Mouse (Mus musculus) mesoderm, embryonic 11.5 days (tissue): Measurements from ENCODE around the gene Keg1.
"Not testable (repeated sequence)": the region's sequence is repeated elsewhere in the genome, so short reads cannot be mapped to it uniquely, and the experiment has no call there.

Source experiments
- DNase-seq: peaks from one replicate; pipeline ENCODE4 v3.0.0-alpha.2; 2012; ENCODE audit warnings: low read depth, low spot score

Keg1 gene

GRCm38 (mm10) chr19:12695590-12695989, at the start of gene Keg1:
Keg1 (plus strand) TSS chr19:12695786.
- DNase-seq = no peak

GRCm38 (mm10) chr19:12649511-12649910, 46.1 kb upstream of the Keg1 start:
- DNase-seq = no peak

GRCm38 (mm10) chr19:12666156-12666555, 29.4 kb upstream of the Keg1 start:
- DNase-seq = no peak

GRCm38 (mm10) chr19:12668601-12669000, 27.0 kb upstream of the Keg1 start:
- not testable (repeated sequence) for DNase-seq

GRCm38 (mm10) chr19:12670139-12670538, 25.4 kb upstream of the Keg1 start, which contains the start of gene Olfr1442:
Olfr1442 (plus strand) TSS chr19:12670439.
- DNase-seq = no peak

GRCm38 (mm10) chr19:12671051-12671450, 24.5 kb upstream of the Keg1 start:
- DNase-seq = no peak

- DNase-seq = no peak
Measured at GRCm38 (mm10) chr19:12677812-12678211, 17.8 kb upstream of the Keg1 start, which contains the start of gene Olfr1443. Olfr1443 (plus strand) TSS chr19:12678112.

DNA sequence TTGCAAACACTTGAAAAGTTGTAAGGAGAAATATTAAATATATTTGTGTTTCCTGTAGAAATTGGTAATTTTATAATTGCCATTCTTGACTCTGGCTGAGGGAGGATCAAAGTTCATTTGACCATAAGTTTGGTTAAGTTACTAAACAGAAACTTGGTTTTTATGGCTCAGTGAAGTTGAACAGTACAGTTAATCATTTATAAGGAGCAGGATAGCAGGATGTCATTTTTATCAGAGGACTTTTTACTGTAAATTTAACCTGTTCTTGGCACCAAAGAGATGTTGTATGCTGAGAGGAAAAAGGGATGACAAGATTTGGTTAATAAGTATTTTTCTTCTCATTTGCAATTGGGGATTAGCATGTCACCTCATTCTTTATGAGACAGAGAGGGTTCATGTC, 10.9 kb upstream of the Keg1 start:
- DNase-seq = no peak

DNA sequence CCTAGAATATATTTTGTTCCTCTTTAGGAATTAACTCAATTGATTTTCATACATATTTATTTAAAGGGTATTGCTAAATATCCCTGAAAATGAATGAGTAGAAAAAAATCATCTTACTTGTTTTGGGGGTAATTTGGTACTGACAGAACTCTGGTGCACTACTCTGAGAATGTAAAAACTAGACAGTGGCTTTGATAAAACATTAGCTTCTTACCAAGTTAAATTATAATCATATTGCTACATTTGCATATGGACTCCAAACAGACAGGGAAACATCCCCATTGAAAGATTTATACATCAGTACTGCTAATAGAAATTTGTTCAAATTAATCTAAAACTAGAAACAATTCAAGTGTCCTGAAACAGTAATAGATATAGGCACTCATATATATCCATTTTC, 10.4 kb upstream of the Keg1 start:
- no peak for DNase-seq

DNA sequence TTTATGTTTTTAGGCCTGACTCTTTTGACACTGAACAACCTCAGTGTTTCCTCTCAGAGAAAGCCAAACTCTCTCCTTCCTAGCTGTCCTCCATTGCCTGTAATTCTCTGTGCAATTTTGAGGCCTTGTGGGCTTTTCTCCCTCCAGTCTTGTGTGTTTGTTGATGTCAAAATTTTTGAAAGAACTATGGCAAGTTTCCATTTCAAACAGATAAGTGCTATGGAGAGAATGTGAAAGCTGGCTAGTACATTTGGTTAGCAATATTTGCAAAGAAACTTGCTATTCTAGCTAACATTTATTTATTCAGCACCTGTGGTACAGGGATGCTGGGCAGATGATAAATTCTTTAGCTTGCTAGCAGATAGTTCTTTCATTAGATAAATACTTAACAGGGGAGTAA, 635 bp downstream of the Keg1 start:
- DNase-seq = no peak

GRCm38 (mm10) chr19:12708458-12708857, 12.9 kb downstream of the Keg1 start:
- DNase-seq = no peak

GRCm38 (mm10) chr19:12708986-12709385, 13.4 kb downstream of the Keg1 start:
- no peak for DNase-seq

- DNase-seq = no peak
Measured at GRCm38 (mm10) chr19:12719189-12719588, 23.6 kb downstream of the Keg1 start.

GRCm38 (mm10) chr19:12720463-12720862, 24.9 kb downstream of the Keg1 start:
- DNase-seq = no peak

DNA sequence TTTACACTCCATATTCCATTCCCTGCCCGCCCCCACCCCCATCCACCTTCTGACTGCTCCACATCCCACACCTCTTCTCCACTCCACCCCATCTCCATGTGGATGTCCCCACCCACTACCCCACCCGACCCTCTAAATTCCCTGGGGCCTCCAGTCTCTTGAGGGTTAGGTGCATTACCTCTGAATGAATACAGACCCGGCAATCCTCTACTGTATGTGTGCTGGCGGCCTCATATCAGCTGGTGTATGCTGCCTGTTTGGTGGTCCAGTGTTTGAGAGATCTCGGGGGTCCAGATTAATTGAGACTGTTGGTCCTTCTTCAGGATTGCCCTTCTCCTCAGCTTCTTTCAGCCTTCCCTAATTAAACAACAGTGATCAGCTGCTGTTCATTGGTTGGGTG, 25.3 kb downstream of the Keg1 start:
- DNase-seq = not testable (repeated sequence)

GRCm38 (mm10) chr19:12721596-12721995, 26.0 kb downstream of the Keg1 start:
- not testable (repeated sequence) for DNase-seq

- no peak for DNase-seq
Measured at GRCm38 (mm10) chr19:12722308-12722707, 26.7 kb downstream of the Keg1 start.

DNA sequence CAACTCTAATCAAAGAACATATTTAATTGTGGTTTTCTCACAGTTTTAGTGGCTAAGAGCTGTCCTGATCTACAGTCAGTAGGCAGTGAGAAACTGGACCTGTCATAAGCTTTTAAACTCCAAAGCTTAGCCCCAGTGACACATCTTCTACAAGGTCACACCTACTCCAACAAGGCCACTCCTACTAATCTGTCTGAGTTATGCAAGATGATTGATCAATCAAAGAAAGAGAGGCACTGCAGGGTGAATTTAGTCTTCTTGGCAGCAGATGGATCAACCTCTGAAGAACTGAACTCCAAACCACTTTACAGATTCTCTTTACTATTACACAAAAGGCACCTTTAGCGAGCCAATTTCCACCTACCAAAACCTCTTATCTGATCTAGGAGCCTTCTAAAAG, 30.3 kb downstream of the Keg1 start:
- no peak for DNase-seq

GRCm38 (mm10) chr19:12731036-12731435, 35.5 kb downstream of the Keg1 start:
- DNase-seq = no peak

DNA sequence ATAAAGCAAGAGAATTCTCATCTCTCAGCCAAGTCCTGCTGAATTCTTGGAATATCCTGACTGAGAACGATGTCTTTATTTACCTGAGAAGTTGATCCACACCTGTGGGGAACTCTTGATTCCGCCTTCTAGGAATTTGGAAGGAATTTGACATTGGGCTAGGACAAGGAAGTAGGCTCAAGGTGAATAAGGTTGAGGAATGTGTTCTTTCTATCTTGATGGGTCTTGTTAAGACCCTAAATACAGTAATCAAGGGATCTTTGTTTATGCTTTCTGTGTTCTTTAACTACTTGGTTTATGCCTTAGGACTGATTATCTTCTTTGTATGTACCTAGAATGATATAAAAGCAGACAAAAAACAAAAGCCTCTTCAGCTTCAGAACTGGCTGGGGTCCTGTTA, 36.4 kb downstream of the Keg1 start:
- DNase-seq = no peak

DNA sequence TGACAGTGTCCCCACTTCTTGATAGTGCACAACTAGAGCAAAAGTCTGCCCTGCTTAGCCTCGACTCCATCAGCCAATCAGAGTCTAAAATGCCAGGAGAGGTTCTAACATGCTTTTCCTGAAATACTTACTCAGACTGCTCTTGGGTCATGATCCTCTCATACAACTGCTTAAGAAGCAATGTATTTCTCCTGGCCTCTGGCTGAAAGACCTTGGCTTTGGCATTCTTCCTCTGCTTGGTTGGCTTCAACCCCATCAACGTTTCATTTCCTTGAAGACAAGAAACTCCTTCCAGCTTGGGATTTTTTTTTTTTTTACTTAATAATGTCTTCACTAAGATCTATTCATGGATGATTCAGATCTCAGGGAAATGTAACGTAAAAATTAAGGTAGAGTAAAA, 60.7 kb downstream of the Keg1 start:
- DNase-seq = no peak

DNA sequence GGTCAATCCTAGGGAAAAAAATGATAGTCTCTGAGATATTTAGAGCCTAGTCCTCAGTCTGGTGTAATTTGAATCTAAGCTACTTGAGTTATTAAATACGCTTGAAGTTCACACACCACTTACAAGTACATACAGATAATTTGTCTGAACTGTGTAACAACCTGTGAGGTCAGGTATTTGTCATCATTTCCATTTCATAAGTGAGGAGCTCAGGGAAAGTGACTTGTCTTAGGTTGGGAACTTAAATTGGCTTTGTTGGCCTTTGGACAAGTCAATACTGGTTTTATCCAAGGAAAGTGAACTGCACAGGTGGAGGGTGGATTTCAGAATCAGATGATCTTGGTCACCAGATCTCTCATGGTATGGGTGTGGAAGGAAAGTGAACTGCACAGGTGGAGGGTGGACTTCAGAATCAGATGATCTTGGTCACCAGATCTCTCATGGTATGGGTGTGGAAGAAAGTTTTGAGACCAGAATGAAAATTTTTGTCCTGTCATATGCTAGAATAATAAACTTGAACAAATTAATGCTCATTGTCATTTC, 63.4 kb downstream of the Keg1 start:
- DNase-seq = no peak

GRCm38 (mm10) chr19:12759656-12760055, 64.1 kb downstream of the Keg1 start:
- no peak for DNase-seq
